Mouse (Mus musculus): ENCODE results near the gene Hook2.

The Hook2 gene

GRCm38 (mm10) chr8:84973079-84973478 lies 17.3 kb upstream of the Hook2 start:
- DNase-seq (ENCODE audit: low read depth, low spot score) = no peak

GRCm38 (mm10) chr8:84973803-84974542 lies 16.4 kb upstream of the Hook2 start:
- peak; percentile 85 for DNase-seq (ENCODE audit: low read depth, low spot score)

GRCm38 (mm10) chr8:84974543-84975142 lies 15.8 kb upstream of the Hook2 start:
- no peak for DNase-seq (ENCODE audit: low read depth, low spot score)

- DNase-seq (ENCODE audit: low read depth, low spot score) = peak; percentile 89
These were observed 15.0 kb upstream of the Hook2 start for GRCm38 (mm10) chr8:84975434-84975833.

- peak; percentile 99 for DNase-seq (ENCODE audit: low read depth, low spot score)
These were observed 14.2 kb upstream of the Hook2 start for GRCm38 (mm10) chr8:84976031-84976762.

- DNase-seq (ENCODE audit: low read depth, low spot score) = no peak
These were observed 13.5 kb upstream of the Hook2 start for GRCm38 (mm10) chr8:84976763-84977434.

GRCm38 (mm10) chr8:84977435-84978247 lies 12.8 kb upstream of the Hook2 start:
- DNase-seq (ENCODE audit: low read depth, low spot score) = peak; percentile 77

GRCm38 (mm10) chr8:84978248-84978940 lies 12.0 kb upstream of the Hook2 start, which contains the start of gene Junb:
Gene Junb, minus strand, starts transcription at chr8:84978718.
- peak; percentile 94 for DNase-seq (ENCODE audit: low read depth, low spot score)

GRCm38 (mm10) chr8:84979599-84980421 lies 10.6 kb upstream of the Hook2 start:
- peak; percentile 98 for DNase-seq (ENCODE audit: low read depth, low spot score)

GRCm38 (mm10) chr8:84980622-84981358 lies 9.6 kb upstream of the Hook2 start:
- DNase-seq (ENCODE audit: low read depth, low spot score) = no peak

GRCm38 (mm10) chr8:84981644-84982498 lies 8.5 kb upstream of the Hook2 start:
- DNase-seq (ENCODE audit: low read depth, low spot score) = no peak

GRCm38 (mm10) chr8:84982499-84983011 lies 7.8 kb upstream of the Hook2 start:
- DNase-seq (ENCODE audit: low read depth, low spot score) = no peak

GRCm38 (mm10) chr8:84984294-84985048 lies 5.9 kb upstream of the Hook2 start:
- DNase-seq (ENCODE audit: low read depth, low spot score) = no peak

GRCm38 (mm10) chr8:84985049-84985683 lies 5.2 kb upstream of the Hook2 start:
- DNase-seq (ENCODE audit: low read depth, low spot score) = peak; percentile 56

- DNase-seq (ENCODE audit: low read depth, low spot score) = peak; percentile 98
These were observed 4.6 kb upstream of the Hook2 start for GRCm38 (mm10) chr8:84985684-84986378.
